Mouse (Mus musculus) embryonic fibroblast, embryonic 13.5 days (primary cell): Measurements from ENCODE around the gene Cyp2e1.

Experiments used
- CTCF ChIP-seq: IDR thresholded peaks from 2 replicates; pipeline ENCODE4 v1.5.1; 2011; ENCODE audit warnings: mild to moderate bottlenecking, control low read depth, low read length, moderate library complexity, borderline replicate concordance; ENCODE audit not compliant: insufficient read depth
- POLR2A ChIP-seq: IDR thresholded peaks from 2 replicates; pipeline ENCODE4 v1.6.1; 2011; ENCODE audit warnings: low read depth, mild to moderate bottlenecking, control low read depth, low read length, moderate library complexity

- TF ChIP-seq POLR2A (no peak), CTCF (no peak)
These were observed 15.3 kb upstream of the Cyp2e1 start for GRCm38 (mm10) chr7:140748116-140748826.
